Mouse (Mus musculus) brain, embryonic 14.5 days (tissue): ENCODE data around the gene Gnai3.

Experiments used
- CTCF ChIP-seq: fragments of 200-500 bp; IDR thresholded peaks from 2 replicates; pipeline ENCODE4 v1.5.1; 2012; ENCODE audit warnings: inconsistent platforms, mild to moderate bottlenecking, moderate library complexity, borderline replicate concordance; ENCODE audit not compliant: insufficient read depth, insufficient read length; ENCODE audit errors: extremely low read depth
- POLR2A ChIP-seq: fragments of 200-500 bp; IDR thresholded peaks from 2 replicates; pipeline ENCODE4 v1.6.1; 2012; ENCODE audit warnings: mild to moderate bottlenecking, inconsistent platforms, borderline replicate concordance; ENCODE audit not compliant: poor library complexity, insufficient read depth, insufficient read length, severe bottlenecking; ENCODE audit errors: extremely low read depth

DNA sequence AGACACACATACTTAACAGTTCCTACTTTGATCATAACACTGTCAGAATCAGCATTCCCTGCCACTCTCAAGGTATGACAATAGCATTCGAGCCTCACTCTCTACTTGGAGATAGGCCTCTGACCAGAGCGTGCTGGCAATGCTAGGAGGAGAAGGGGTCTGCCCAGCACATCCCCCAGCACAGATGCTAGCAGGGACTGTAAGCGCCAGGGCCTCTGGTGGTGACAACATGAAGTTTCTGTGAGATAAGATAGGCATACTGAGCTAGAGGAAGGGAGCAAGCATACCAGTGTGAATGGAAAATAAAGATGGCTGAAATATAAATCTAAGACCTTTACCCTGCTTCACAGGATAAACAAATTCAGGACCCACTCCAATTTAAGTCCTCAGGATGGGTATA, 40.7 kb downstream of the Gnai3 start:
- TF ChIP-seq CTCF = peak; percentile 7; the same call in 1 of the 2 replicates
- no peak for TF ChIP-seq POLR2A
